Mouse (Mus musculus) olfactory bulb, adult 2 months (tissue): ENCODE measurements around the gene Amer3.

ENCODE experiments used
- CTCF ChIP-seq: fragments of 200-500 bp; IDR thresholded peaks from 2 replicates; pipeline ENCODE4 v1.5.1; 2012; ENCODE audit warnings: low read depth, mild to moderate bottlenecking, low read length, moderate library complexity; ENCODE audit not compliant: insufficient read depth
- POLR2A ChIP-seq: fragments of 200-500 bp; IDR thresholded peaks from 2 replicates; pipeline ENCODE4 v1.6.1; 2012; ENCODE audit warnings: mild to moderate bottlenecking, low read depth, low read length, moderate library complexity; ENCODE audit not compliant: insufficient read depth

- TF ChIP-seq CTCF (no peak), POLR2A (no peak)
These were observed 20.5 kb downstream of the Amer3 start for GRCm38 (mm10) chr1:34600000-34600399.
